Mouse (Mus musculus) lung, postnatal 10 days (tissue): Measurements from ENCODE around the gene Pias4.

Source experiments
- DNase-seq: peaks from one replicate; pipeline ENCODE4 v3.0.0; 2021

Gene Pias4

DNA sequence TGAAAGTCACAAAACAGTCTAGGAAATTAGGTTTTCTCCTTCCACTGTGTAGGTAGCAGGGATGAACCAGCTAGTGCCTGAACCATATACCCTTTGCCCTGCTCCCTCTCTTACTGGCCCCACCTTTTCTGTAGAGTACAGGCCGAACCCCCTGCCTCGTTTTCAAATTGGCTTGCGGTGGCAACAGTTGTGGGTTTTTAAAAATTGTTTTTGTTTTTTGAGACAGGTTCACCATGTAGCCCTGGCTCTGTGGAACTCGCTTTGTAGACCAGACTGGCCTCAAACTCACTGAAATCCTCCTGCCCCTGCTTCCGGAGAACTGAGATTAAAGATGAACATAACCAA lies 336 bp upstream of the Pias4 start:
- no peak for DNase-seq

DNA sequence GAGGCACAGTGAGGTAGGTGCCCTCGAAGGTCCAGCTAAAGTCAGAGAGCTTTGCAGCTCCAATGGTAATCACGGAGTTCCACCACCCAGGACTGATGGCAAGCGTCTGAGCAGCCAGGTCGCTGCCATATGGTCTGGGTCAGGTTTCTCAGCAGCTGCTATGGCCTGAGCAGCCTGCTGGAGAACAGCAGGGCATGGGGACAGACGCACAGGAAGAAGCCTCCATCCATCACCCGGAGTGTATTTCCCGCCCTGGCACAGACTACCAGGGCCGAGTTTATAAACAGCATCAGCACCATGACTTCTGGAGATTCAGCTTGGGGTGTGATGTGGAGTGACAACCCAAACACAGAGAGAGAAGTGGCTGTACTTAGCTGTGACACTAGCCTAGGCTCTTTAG lies 2.6 kb downstream of the Pias4 start:
- DNase-seq = no peak

DNA sequence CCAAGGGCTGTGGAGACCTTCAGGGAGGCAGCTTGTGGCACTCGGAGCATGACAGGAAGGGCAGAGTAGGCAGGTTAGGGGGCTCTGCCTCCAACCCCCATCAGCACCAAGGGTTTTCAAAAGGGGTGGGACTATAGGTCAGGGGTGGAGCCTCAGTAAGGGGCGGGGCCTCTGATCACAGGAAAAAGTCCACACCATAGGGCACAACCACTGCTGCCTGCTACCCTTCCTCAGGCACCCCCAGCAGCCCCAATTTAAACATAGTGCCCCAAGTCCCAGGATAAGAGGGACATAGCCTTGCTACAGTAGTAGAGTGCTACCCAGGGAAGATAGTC lies 5.4 kb downstream of the Pias4 start:
- no peak for DNase-seq

GRCm38 (mm10) chr10:81161602-81162317 lies 6.0 kb downstream of the Pias4 start:
- no peak for DNase-seq

DNA sequence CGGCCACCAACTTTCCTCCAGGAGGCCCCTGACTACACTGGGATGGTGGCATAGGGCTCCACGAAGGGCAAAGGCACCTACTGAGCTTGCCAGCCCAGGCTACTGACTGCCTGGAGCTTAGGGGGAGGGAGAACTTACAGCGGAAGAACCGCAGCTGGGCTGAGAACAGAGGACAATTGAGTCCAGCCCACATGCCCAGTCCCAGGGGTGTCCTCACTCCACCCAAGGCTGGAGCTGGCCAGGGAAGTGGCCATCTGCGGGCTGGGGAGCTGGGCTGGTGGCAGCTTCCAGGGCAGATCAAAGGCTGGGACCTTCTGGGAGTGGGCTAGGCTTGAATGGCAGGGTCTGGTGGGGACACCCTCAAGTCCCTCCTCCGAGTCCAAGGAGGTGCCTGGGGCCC lies 13.0 kb downstream of the Pias4 start:
- no peak for DNase-seq

GRCm38 (mm10) chr10:81154313-81154712 lies 13.4 kb downstream of the Pias4 start:
- DNase-seq = no peak

- DNase-seq = no peak
These were observed 15.1 kb downstream of the Pias4 start for GRCm38 (mm10) chr10:81152609-81153008.

DNA sequence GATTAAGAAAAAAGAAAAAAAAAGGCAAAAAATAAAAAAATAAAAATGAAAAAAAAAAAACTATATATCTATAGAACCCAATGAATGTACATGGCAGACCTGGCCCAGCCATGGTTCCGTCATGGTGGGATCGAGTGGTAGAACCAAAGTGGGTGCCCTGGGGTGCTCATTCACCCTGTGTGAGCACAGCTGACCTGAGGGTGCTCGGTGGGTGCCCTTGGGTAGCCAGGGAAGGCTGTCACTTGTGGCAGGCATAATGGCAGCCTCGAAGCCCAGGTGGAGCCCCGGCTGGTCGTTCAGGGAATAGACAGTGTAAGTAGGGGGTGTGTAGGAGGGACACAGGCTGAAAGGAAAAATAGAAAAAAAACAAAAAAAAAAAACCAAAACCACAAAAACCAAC lies 16.5 kb downstream of the Pias4 start:
- no peak for DNase-seq

GRCm38 (mm10) chr10:81146296-81146695 lies 21.4 kb downstream of the Pias4 start:
- DNase-seq = no peak

DNA sequence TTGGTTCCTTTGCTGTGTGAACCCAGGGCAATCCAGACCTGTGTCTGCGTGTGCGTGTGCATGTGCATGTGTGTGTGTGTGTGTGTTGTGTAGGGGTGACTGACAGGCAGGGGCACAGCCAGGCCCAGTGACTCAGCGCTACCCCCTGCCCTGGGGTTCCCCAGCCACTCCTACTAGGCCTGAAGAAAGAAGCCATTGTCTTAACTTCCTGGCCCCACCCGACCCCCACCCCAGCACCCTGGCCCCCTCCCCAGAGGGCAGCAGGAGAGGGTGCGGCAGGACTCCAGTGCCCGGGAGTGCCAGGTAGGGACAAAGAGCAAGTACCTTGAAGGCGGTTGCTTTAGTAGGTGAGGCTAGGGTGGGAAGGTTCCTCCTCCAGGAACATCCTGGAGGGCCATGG lies 21.9 kb downstream of the Pias4 start:
- DNase-seq = no peak

DNA sequence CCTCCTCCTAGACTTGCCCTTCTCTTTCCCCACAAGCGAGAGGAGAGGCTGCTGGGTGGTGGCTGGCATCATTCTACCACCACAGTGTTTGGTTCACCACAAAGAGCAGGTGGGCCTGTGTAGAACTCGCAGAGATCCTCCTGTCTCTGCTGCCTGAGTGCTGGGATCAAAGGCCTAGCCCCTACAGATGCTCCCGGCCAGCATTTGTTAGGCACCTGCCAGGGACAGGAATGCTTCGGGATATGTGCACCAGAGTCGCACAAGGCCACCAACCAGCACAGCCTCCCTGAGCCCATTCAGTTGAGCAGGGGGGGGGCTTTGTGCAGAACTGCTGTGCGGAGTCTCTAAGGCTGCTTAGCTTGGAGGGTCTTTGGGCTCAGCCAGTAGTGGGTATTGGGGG lies 22.4 kb downstream of the Pias4 start:
- no peak for DNase-seq

DNA sequence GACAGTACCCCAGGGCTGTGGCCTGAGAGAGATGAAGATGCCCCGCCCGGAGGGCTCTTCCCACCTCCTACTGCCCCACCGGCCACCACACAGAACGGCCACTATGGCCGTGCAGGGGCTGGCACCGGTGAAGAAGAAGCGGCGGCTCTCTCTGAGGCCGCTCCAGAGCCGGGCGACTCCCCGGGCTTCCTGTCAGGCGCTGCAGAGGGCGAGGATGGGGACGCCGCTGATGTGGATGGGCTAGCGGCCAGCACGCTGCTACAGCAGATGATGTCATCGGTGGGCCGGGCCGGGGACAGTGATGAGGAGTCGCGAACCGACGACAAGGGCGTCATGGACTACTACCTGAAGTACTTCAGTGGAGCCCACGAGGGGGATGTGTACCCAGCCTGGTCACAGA lies 23.1 kb downstream of the Pias4 start:
- peak; percentile 63 for DNase-seq

DNA sequence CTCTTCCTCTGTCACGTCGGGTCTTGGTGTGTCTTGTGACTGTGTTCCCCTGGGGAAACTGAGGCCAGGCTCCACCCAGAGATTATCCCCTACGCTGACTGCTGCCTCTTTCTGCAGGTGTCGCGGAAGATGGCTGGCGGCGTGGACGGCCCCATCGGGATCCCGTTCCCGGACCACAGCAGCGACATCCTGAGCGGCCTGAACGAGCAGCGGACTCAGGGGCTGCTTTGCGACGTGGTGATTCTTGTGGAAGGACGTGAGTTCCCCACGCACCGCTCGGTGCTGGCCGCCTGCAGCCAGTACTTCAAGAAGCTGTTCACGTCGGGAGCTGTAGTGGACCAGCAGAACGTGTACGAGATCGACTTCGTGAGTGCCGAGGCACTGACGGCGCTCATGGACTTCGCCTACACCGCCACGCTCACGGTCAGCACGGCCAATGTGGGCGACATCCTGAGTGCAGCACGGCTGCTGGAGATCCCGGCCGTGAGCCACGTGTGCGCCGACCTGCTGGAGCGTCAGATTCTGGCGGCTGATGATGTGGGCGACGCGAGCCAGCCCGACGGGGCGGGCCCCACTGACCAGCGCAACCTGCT lies 23.8 kb downstream of the Pias4 start:
- DNase-seq = no peak

GRCm38 (mm10) chr10:81143157-81143633 lies 24.5 kb downstream of the Pias4 start:
- DNase-seq = peak; percentile 54

- DNase-seq = no peak
These were observed 25.2 kb downstream of the Pias4 start for GRCm38 (mm10) chr10:81142551-81142981.

- no peak for DNase-seq
These were observed 26.1 kb downstream of the Pias4 start for GRCm38 (mm10) chr10:81141455-81142210.

GRCm38 (mm10) chr10:81140717-81141454 lies 26.8 kb downstream of the Pias4 start:
- DNase-seq = peak; percentile 68

- no peak for DNase-seq
These were observed 27.7 kb downstream of the Pias4 start for GRCm38 (mm10) chr10:81140005-81140404.

GRCm38 (mm10) chr10:81139529-81139846 lies 28.2 kb downstream of the Pias4 start:
- DNase-seq = no peak

DNA sequence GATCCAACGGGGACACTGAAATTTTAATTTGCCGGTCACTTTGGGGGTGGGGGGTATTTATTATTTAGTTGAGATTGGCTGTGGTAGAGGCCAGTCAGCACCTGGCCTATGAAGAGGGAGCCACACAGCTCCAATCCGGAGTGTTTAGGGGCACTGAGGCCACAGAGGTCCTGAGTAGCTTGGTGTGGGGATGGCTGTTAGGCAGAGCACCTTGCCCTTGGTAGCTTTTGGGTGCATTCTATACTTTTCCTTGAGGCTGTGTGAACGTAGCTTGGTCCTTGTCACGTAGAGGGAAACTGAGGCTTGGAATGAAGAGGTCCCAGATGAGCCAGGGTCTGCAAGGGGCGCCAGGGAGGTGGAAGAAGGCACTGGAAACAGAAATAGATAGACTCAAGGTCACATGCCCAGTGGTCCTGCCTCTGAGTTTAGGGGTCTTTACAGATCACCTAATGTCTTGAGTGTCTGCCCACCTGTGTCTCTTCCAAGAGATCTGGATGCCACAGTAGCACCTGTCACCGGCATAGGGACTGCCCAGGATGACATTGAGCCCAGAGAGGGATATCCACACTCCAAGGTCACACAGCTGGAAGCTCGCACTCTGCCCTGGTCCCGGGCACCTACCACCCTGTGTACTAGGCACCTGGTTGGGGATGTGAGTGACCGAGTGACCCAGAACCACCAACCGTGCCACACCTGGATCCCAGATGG lies 28.7 kb downstream of the Pias4 start:
- no peak for DNase-seq

DNA sequence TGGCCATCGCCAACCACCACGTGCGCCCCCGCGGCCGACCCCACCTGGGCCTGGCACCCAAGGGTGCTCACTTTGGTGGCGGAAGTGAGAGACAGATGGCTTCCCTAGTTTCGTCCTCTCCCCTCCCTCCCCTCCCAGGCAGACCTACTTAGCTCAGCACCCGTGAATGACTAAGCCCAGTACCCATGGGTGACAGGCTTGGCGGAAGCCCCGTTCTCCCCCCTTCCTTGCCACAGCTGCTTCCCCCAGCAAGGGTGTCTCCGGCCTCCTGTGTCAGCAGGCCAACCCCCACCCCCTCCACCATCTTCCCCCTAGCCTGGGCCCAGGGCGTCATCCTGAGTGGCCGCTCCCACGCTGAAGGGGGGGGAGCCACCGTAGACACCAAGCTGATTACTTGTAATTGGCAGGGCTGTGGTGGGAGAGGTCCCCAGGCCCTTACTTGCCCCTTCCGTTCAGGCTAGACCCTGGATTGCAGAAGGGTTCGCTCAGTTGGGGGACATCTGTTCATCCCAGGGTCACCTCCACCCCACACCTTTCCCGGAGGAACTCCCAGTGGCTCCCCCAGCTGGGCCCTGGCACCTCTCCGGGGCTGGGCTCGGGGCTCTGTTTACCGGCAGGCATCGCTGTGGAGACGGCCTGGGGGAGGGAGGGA lies 29.5 kb downstream of the Pias4 start:
- DNase-seq = peak; percentile 75
